Mouse (Mus musculus): Measurements from ENCODE around the gene Zfr. TPM values are rescaled to one million over a fixed set of nuclear protein-coding genes. Genes with fewer than 3 reads are reported as not detected.
A peak's percentile ranks its signal among the peaks of the same experiment; 100 is the strongest.
"Not testable (repeated sequence)": the region's sequence is repeated elsewhere in the genome, so short reads cannot be mapped to it uniquely, and the experiment has no call there.

Zfr gene
- polyA plus RNA-seq, 1 experiment from 2014 or later = 108 TPM

GRCm38 (mm10) chr15:12217332-12217731 is 99.7 kb downstream of the Zfr start:
- peaks cover 80% of the 10 kb centered on the region for H3K4me1 ChIP-seq (replicated peaks)
- not testable (repeated sequence) for H3K4me2 ChIP-seq; H3K27ac ChIP-seq (ENCODE audit: poor library complexity, severe bottlenecking); H3K4me3 ChIP-seq; H3K36me3 ChIP-seq; H3K9ac ChIP-seq; ATAC-seq (ENCODE audit: insufficient number of reproducible peaks, low FRiP score); H3K9me3 ChIP-seq (replicated peaks); H3K27me3 ChIP-seq (replicated peaks)
- WGBS = 78% methylated on average over 3 of the region's 3 CpGs

- WGBS = 50% methylated on average over 5 of the region's 5 CpGs
- Histone ChIP-seq H3K4me3 (no peak overlapping the region), H3K9me3 (replicated peaks) (no peaks in the 10 kb centered on the region), H3K4me2 (no peak overlapping the region), H3K9ac (no peak overlapping the region), H3K27me3 (replicated peaks) (no peaks in the 10 kb centered on the region), H3K4me1 (replicated peaks) (peaks cover 85% of the 10 kb centered on the region), H3K36me3 (no peaks in the 10 kb centered on the region), H3K27ac (ENCODE audit: poor library complexity, severe bottlenecking) (no peak overlapping the region)
- no peak for ATAC-seq (ENCODE audit: insufficient number of reproducible peaks, low FRiP score)
Observed at GRCm38 (mm10) chr15:12217849-12218248, 100.2 kb downstream of the Zfr start.

DNA sequence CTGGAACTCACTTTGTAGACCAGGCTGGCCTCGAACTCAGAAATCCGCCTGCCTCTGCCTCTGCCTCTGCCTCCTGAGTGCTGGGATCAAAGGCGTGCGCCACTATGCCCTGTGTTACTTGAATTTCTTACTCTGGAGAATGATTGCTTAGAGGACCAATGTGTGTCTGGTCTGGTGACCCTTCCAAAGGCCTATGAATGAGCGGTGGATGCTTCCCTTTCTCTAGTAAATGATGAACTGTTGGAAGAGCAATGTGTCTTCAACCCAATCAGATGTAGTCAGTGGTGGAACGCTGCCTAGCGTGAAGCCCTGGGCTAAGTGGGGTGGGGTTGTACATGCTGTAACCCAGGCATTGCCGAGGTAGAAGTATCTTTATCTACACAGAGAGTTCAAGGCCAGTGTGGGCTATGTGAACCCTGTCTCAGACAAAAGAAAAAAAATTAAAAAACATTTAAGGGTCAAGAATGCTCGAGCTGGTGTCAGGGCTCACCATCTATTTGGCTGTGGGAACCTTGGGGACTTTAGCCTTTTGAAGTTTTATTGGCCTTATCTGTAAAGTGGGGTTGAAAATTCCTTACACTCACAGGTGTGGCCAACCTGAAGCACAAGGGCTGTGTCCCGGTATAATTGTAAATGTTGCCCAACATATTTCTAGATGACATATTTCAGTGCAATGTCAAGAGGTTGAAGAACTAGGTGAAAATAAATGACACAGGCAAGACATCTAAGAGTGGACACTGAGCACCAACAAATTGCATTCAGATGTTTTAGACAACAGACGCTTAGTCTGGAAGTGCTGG is 101.2 kb downstream of the Zfr start:
- Histone ChIP-seq H3K9me3 (replicated peaks) (no peaks in the 10 kb centered on the region), H3K4me2 (no peak overlapping the region), H3K27ac (ENCODE audit: poor library complexity, severe bottlenecking) (no peak overlapping the region), H3K36me3 (no peaks in the 10 kb centered on the region), H3K4me1 (replicated peaks) (peaks cover 86% of the 10 kb centered on the region), H3K9ac (no peak overlapping the region), H3K4me3 (no peak overlapping the region), H3K27me3 (replicated peaks) (no peaks in the 10 kb centered on the region)
- no peak for ATAC-seq (ENCODE audit: insufficient number of reproducible peaks, low FRiP score)
- WGBS = 87% methylated on average over 11 of the region's 11 CpGs

- Histone ChIP-seq H3K27me3 (replicated peaks) (no peaks in the 10 kb centered on the region), H3K27ac (ENCODE audit: poor library complexity, severe bottlenecking) (no peak overlapping the region), H3K4me1 (replicated peaks) (peaks cover 76% of the 10 kb centered on the region), H3K9ac (no peak overlapping the region), H3K36me3 (no peaks in the 10 kb centered on the region), H3K4me2 (no peak overlapping the region), H3K4me3 (no peak overlapping the region), H3K9me3 (replicated peaks) (no peaks in the 10 kb centered on the region)
- WGBS = 87% methylated on average over 13 of the region's 13 CpGs
- no peak for ATAC-seq (ENCODE audit: insufficient number of reproducible peaks, low FRiP score)
Observed at GRCm38 (mm10) chr15:12221131-12221530, 103.5 kb downstream of the Zfr start.

DNA sequence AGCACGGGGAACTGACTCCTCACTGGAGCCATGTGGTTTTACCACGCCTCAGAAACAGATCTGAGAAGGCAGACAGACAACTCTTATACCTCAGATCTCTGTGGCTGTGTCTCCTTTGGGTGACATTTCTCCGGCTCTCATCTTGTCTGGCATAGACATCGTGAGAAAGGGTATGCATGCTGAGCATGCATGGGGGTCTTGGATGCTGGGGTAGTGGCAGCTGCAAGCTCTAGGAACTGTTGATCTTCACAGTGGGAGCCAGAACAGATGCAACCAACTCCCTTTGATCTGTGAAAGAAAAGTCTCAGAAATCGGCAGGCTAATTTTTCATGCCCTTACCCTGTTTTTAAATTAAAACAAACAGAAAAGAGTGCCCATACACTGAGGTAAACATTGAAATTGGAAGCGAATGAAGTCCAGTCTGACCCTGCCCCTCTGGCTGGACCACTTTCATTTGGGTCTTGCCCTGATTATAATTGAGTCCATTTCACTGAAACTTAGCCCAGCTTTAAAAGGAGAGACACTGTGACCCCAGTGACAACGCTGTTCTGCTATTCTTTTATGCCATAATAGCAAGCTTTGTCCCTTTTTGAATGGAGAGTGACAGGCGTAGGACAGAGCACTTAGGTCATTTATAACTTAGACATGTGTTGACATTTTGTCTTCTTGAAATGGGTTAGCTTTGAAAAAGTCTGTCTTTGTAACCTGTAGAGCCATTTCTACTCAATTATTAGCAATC is 105.1 kb downstream of the Zfr start:
- no peak overlapping the region for H3K9ac ChIP-seq
- no peak overlapping the region for H3K4me3 ChIP-seq
- no peaks in the 10 kb centered on the region for H3K9me3 ChIP-seq (replicated peaks)
- no peaks in the 10 kb centered on the region for H3K27me3 ChIP-seq (replicated peaks)
- ATAC-seq (ENCODE audit: insufficient number of reproducible peaks, low FRiP score) = no peak
- 48% methylated on average over 8 of the region's 8 CpGs for WGBS
- no peak overlapping the region for H3K27ac ChIP-seq (ENCODE audit: poor library complexity, severe bottlenecking)
- H3K4me1 ChIP-seq (replicated peaks) = peaks cover 76% of the 10 kb centered on the region
- no peak overlapping the region for H3K4me2 ChIP-seq
- no peaks in the 10 kb centered on the region for H3K36me3 ChIP-seq

- H3K4me1 ChIP-seq (replicated peaks) = peaks cover 78% of the 10 kb centered on the region
- no peaks in the 10 kb centered on the region for H3K27me3 ChIP-seq (replicated peaks)
- ATAC-seq (ENCODE audit: insufficient number of reproducible peaks, low FRiP score) = no peak
- WGBS = 76% methylated on average over 6 of the region's 6 CpGs
- H3K4me2 ChIP-seq = no peak overlapping the region
- no peak overlapping the region for H3K27ac ChIP-seq (ENCODE audit: poor library complexity, severe bottlenecking)
- H3K9me3 ChIP-seq (replicated peaks) = no peaks in the 10 kb centered on the region
- H3K4me3 ChIP-seq = no peak overlapping the region
- no peaks in the 10 kb centered on the region for H3K36me3 ChIP-seq
- H3K9ac ChIP-seq = no peak overlapping the region
Observed at GRCm38 (mm10) chr15:12223393-12223792, 105.8 kb downstream of the Zfr start.

- ATAC-seq (ENCODE audit: insufficient number of reproducible peaks, low FRiP score) = no peak
- Histone ChIP-seq H3K4me1 (replicated peaks) (peaks cover 76% of the 10 kb centered on the region), H3K4me2 (no peak overlapping the region), H3K4me3 (no peak overlapping the region), H3K9me3 (replicated peaks) (no peaks in the 10 kb centered on the region), H3K9ac (no peak overlapping the region), H3K27me3 (replicated peaks) (no peaks in the 10 kb centered on the region), H3K27ac (ENCODE audit: poor library complexity, severe bottlenecking) (no peak overlapping the region), H3K36me3 (no peaks in the 10 kb centered on the region)
- WGBS = 97% methylated on average over 2 of the region's 2 CpGs
Observed at GRCm38 (mm10) chr15:12224239-12224638, 106.6 kb downstream of the Zfr start.

DNA sequence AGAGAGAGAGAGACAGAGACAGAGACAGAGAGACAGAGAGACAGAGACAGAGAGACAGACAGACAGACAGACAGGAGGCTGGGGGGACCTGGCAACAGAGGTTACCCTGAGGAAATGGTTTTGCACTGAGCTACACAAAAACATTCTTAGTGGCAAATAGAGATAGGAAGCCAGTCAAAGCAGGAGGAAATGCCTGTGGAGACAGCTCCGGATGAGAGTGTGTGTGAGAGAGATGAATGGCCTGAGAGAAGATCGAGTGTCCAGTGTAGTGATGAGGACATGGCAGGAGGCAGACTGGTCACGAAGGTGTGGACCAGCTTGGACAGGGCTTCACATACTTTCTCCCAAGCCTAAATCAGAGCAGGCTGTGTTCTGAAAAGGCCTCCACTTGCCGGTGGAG is 107.4 kb downstream of the Zfr start:
- Histone ChIP-seq H3K4me3 (no peak overlapping the region), H3K4me1 (replicated peaks) (peaks cover 75% of the 10 kb centered on the region), H3K27me3 (replicated peaks) (no peaks in the 10 kb centered on the region), H3K9ac (no peak overlapping the region), H3K27ac (ENCODE audit: poor library complexity, severe bottlenecking) (0 out of 2 replicates have a peak overlapping the region, but pooled peaks have one; percentile 33), H3K4me2 (no peak overlapping the region), H3K36me3 (no peaks in the 10 kb centered on the region), H3K9me3 (replicated peaks) (no peaks in the 10 kb centered on the region)
- WGBS = 46% methylated on average over 4 of the region's 4 CpGs
- ATAC-seq (ENCODE audit: insufficient number of reproducible peaks, low FRiP score) = peak; percentile 27; the same call in 1 of the 2 replicates

DNA sequence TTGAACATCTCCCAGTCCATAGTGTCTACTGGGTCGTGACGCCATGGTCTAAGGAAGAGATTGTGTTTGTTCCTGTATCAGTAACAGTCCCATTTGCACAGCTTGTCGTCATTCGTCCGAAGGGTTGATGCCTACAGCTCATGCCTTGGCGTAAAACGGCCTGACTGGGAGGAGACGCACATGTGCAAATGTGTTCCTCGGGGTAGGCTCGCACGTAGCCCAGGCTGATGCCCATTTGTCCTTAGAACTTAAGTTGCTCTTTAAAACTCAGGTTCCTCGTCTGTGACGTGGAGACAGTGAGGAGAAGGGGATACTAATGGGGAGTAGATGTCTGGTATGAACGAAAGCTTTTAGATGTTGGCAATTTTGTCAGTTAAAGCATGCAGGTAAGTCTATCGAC is 109.3 kb downstream of the Zfr start:
- H3K9me3 ChIP-seq (replicated peaks) = no peaks in the 10 kb centered on the region
- H3K9ac ChIP-seq = no peak overlapping the region
- H3K27me3 ChIP-seq (replicated peaks) = no peaks in the 10 kb centered on the region
- 89% methylated on average over 15 of the region's 15 CpGs for WGBS
- no peak overlapping the region for H3K4me2 ChIP-seq
- H3K4me1 ChIP-seq (replicated peaks) = peaks cover 74% of the 10 kb centered on the region
- no peak overlapping the region for H3K27ac ChIP-seq (ENCODE audit: poor library complexity, severe bottlenecking)
- no peak overlapping the region for H3K4me3 ChIP-seq
- no peaks in the 10 kb centered on the region for H3K36me3 ChIP-seq
- ATAC-seq (ENCODE audit: insufficient number of reproducible peaks, low FRiP score) = no peak

DNA sequence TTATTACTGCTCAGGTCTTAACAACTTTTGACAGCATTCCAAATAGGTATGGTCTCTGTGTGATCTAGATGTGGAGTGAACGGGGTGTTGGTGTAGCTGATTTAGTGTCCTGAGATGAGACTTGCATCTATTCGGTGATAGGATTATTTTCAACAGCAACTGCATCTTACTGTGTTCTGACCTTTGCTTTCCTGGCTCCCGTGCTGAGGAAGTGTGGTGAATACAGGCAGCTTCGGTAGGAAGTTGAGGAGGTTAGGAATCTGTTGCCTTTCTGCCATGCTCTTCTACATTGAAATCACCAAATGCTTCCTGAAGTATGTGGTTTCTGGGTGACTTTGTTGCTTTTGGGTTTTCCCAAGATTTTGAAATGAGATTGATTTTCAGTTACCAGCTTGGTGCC is 109.7 kb downstream of the Zfr start:
- H3K4me3 ChIP-seq = no peak overlapping the region
- no peak overlapping the region for H3K9ac ChIP-seq
- H3K4me2 ChIP-seq = no peak overlapping the region
- H3K27ac ChIP-seq (ENCODE audit: poor library complexity, severe bottlenecking) = peak overlapping the region; percentile 57; the same call in 1 of the 2 replicates
- ATAC-seq (ENCODE audit: insufficient number of reproducible peaks, low FRiP score) = no peak
- H3K27me3 ChIP-seq (replicated peaks) = no peaks in the 10 kb centered on the region
- H3K4me1 ChIP-seq (replicated peaks) = peaks cover 74% of the 10 kb centered on the region
- peaks cover 3% of the 10 kb centered on the region for H3K36me3 ChIP-seq
- WGBS = 62% methylated on average over 4 of the region's 4 CpGs
- no peaks in the 10 kb centered on the region for H3K9me3 ChIP-seq (replicated peaks)

DNA sequence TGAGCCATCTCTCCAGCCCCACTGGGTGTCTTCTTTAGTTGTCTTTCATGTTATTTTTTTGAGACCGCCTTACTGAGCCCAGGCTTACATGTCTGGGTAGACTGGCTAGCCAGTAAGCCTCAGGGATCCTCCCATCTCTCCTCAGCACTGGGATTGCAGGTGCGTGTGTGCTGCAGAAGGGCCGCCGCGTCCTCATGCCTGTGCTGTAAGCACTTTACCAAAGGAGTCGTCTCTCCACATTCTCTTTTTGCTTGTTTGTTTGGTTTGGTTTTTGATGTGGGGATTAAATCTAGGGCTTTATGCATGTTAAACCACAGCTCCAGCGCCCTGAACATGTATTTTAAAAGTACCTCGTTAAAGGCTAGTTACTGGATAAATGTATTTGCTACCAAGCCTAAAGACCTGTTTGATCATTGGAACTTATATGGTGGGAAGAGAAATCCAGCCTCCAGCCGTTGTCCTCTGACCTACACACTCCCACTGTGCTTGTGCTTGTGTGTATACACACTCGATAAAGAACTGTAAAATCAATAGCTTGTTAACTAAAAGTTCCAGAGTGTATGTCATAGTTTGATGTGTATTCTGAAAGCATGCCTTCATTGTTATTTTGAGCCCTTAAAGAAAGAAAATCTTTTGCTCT is 112.1 kb downstream of the Zfr start:
- Histone ChIP-seq H3K4me3 (no peak overlapping the region), H3K4me2 (no peak overlapping the region), H3K27ac (ENCODE audit: poor library complexity, severe bottlenecking) (peak overlapping the region; percentile 76), H3K9ac (no peak overlapping the region), H3K36me3 (peaks cover 25% of the 10 kb centered on the region), H3K9me3 (replicated peaks) (no peaks in the 10 kb centered on the region), H3K27me3 (replicated peaks) (no peaks in the 10 kb centered on the region), H3K4me1 (replicated peaks) (peaks cover 68% of the 10 kb centered on the region)
- 75% methylated on average over 10 of the region's 10 CpGs for WGBS
- ATAC-seq (ENCODE audit: insufficient number of reproducible peaks, low FRiP score) = no peak
